Mouse (Mus musculus) heart, adult 18-20 months (tissue): ENCODE results near the gene Crebl2. TPM values are rescaled to one million over a fixed set of nuclear protein-coding genes. Genes with fewer than 3 reads are reported as not detected.

Experiments
- DNase-seq, 2 experiments: peaks; one replicate each; pipeline ENCODE4 v3.0.0; 2021 to 2022; ENCODE audit warnings: mixed read lengths in 1 of 2
- total RNA-seq, 2 experiments: library from RNA; stranded (reverse); gene quantifications; 2 replicates each; pipeline ENCODE4 v1.2.3; 2021

Gene Crebl2
- total RNA-seq, 2 experiments from 2014 or later = 13.3 to 15.7 TPM

DNA sequence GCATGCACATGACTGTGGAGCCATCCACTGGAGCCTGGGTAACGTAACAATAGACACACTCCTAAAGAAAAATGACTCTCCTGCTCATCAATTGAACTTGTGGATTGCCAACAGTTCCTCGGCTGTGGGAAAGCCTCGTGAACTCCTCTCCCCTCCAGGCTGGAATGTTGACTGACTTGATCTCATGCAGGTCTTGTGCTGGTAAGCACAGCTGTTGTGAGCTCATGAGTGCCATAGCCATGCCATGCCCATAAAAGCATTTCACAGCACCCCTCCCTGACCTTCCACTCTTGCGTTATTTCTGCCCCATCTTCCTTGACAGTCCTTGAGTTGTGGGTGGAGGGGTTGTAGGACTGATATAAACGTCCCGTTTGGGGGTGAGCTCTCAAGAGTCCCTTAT, 9.5 kb upstream of the Crebl2 start:
- no peak for DNase-seq

DNA sequence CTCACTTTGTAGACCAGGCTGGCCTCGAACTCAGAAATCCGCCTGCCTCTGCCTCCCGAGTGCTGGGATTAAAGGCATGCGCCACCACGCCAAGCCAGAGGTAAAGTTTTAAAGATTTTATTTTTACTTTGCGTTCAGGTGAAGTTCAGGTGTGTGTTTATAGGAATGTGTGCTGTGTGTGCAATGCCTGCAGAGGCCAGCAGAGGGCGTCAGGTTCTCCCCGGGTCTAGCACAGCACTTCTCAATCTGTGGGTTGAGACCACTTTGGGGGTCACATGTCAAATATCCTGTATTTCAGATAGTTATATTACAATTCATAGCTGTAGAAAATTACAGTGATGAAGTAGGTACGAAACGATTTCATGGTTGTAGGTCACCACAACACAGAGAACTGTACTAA, 7.1 kb upstream of the Crebl2 start:
- no peak for DNase-seq

DNA sequence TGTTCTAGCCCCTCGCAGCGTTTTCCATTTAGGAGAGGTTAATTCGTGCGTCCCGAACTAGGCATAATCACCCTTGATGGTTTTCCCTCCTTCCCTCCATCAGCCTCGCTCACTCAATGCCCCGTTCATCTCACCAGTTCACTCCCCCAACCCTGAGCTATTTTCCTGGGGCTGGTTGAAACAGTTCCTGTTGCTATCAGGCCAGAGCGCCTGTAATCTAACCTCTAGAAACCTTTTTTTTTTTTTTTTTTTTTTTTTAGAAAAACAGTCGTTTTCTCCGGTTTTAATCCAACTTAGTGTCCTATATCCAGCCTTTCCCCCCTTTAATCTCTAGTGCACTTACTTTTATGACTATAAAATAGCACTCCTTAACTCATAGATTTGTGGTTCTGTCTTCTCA, 822 bp downstream of the Crebl2 start:
- DNase-seq = no peak

GRCm38 (mm10) chr6:134834585-134835251, 4.8 kb downstream of the Crebl2 start:
- DNase-seq = no peak

GRCm38 (mm10) chr6:134838111-134838510, 8.2 kb downstream of the Crebl2 start:
- DNase-seq = no peak

DNA sequence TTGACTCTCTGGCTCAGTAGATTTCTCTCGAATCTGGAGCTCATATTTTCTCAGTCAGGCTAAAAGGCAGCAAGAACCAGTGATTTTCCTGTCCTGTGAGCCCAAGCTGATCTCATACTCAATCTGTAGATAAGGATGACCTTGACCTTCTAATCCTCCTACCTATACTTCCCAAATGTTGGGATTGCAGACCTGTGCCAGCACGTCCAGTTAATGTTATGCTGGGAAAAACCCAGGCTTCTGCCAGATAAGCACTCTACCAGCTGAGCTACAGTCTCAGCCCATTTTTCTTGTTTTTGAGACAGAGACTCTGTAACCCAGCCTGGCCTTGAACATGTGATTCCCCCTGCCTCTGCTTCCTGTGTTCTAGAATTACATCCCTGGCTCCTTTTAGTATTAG, 10.4 kb downstream of the Crebl2 start:
- DNase-seq = no peak

GRCm38 (mm10) chr6:134845726-134846125, 15.8 kb downstream of the Crebl2 start:
- no peak for DNase-seq

DNA sequence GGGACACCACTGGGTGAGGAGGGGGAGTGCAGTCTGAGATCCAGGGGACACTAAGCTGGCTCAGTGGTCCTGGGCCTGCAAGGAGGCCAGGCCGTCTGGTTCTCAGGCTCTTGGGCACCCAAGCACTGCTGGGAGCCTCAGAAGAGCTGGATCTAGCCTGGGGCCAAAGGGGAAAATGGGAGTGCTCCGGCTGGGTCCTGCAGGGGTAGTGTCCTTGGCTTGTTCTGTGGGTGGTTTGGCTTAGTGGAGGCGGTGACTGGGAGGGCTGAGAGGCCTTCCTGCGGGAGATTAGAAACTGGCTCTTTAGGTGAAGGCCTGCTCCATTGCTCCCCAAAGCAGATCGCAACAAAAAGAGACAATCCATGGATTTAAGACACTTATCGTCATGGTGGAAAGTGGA, 16.4 kb downstream of the Crebl2 start:
- no peak for DNase-seq

- no peak for DNase-seq
Measured at GRCm38 (mm10) chr6:134847550-134847949, 17.6 kb downstream of the Crebl2 start.

DNA sequence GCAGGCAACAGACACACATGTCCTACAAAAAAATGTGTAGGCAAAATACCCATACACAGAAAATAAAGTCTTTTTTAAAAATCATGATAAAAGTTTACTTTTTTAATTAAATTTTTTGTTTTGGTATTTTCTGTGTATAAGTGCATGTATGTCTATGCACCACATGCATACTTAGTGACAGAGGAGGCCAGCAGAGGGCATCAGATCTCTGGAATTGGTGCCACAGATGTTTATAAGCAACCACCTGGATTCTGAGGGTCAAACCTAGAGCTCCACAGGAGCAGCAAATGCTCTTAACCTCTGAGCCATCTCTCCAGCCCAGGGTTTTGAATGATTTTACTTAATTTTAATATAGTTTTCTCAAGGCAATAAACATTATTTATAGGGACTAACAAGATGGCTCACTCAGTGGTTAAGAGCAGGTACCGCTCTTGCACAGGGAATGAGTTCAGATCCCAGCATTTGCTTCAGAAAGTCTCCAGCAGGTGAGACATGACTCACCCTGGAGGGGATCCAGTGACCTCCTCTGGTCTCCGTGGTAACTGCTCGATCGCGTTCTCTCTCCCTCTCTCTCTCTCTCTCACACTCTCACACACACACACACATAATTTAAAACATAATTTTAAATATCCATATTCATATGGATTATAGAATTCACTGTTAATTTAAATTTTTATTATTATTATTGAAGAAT, 18.4 kb downstream of the Crebl2 start:
- DNase-seq = no peak

- DNase-seq = no peak
Measured at GRCm38 (mm10) chr6:134849461-134849860, 19.5 kb downstream of the Crebl2 start.

GRCm38 (mm10) chr6:134849985-134850384, 20.0 kb downstream of the Crebl2 start:
- DNase-seq = no peak

DNA sequence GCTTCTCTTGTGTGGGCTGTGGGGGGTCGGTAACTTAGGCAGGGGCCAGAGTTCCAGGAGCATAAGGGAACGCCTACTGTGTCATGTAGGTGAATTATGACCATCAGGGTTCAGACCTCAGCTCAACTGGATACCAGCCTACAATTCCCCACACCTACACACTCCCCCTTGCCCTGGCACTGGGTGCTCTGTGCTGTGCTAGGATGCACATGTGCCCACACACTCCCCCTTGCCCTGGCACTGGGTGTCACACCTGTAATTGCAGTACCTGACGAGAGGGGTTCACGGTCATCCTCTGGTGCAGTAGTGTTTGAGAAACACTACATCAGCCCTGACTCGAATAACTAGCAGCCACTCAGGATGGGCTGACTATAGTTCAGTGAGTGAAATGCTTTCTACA, 24.8 kb downstream of the Crebl2 start:
- no peak for DNase-seq

GRCm38 (mm10) chr6:134855926-134856325, 26.0 kb downstream of the Crebl2 start:
- no peak for DNase-seq

- no peak for DNase-seq
Measured at GRCm38 (mm10) chr6:134859021-134859420, 29.1 kb downstream of the Crebl2 start.

DNA sequence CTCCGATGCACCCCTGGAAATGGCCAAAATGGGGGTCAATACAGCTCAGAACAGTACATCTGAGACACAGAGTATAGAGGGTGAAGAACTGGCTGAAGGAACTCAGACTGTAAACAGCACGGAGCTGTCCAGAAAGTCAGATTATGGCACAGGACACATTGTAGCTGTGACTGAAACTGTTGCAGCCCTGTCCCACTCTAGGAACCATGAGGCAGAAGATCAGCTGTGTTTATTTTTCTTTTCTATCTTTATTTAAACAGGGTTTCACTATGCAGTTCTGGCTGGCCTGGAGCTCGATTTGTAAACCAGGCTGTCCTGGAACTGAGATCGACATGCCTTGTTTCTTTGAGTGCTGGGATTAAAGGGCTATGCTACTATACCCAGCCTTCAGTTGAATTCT, 30.3 kb downstream of the Crebl2 start:
- no peak for DNase-seq

DNA sequence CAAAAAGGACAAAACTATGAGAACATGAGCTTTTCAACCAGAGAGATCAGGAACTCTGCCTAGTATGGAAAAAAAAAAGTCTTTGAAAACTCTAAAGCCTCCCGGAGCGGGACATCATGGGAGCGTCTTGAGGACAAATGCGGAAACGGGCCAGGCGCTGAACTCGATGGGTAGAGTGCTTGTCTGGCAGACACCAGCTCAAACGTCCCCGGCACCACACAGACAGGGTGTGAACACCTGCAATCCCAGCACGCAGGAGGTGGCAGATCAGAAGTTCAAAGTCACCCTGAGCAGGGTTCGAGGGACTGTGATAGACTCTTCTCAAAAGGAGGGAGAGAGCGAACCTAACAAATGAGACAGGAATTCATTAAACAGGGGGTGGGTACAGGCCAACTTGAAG, 31.4 kb downstream of the Crebl2 start:
- no peak for DNase-seq

DNA sequence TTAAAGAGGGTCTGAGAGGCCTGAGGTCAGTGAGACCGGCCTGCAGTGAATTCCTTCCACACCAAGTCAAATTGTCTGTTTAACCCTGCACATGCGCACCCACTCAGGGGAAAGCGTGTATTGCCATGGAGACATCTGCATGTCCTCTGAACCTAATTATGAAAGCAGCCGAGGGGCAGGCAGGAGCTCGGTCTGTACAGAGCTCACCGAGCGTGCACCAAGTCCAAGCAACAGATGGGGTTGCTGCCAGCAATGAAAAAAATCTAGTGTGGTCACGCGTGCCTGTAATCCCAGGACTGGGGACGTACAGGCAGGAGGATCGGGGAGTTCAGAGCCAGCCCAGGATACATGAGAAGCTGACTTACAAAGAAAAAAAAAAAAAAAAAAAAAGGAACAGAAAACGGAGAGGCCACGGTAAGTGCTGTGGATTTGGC, 32.7 kb downstream of the Crebl2 start:
- DNase-seq = peak; percentile 9 to 18

- peak; percentile 88 to 98 for DNase-seq
Measured at GRCm38 (mm10) chr6:134863146-134863545, 33.2 kb downstream of the Crebl2 start.

- DNase-seq = no peak
Measured at GRCm38 (mm10) chr6:134866113-134866512, 36.2 kb downstream of the Crebl2 start.

DNA sequence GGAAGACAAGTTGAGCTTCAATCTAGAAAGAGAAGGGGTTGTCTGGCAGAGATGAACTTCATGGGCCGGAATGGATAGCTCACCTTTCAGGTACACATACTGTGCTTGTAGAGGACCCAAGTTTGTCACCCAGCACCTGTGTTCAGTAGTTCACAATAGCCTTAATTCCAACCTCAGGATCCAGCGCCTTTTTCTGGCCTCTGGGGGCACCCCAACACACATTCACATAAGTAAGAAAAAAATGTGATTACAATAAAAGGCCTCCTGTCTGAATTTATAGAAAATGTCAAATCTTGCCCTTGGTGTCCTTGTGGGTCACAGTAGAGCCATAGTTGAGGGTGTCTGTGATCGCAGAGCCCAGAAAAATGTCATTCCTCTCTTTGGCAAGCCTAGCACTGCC, 37.4 kb downstream of the Crebl2 start:
- no peak for DNase-seq

DNA sequence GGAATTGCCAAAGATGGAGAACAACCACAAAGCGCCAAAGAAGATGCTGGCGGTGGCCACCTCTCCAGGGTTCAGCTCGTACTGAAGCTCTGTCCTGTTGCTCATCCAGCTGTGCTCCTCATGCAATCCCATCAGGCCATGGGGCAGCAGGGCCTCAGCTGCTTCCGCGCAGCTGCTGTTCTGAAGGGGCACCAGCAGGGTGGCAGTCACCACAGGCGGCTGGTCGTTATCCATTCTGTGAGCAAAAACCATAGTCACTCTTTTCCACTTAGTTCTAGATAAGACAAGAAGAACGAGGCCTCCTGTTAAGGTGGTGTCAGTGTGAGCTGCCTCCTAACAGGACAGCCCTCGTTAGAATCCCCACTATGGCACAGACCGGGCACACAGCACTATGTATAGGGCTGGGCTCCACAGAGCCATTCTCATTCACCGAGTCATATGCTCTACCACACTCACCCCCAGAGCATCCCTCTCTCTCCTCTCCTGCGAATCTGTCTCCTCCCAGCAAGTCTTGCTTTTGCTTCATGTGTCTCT, 40.3 kb downstream of the Crebl2 start:
- no peak for DNase-seq

DNA sequence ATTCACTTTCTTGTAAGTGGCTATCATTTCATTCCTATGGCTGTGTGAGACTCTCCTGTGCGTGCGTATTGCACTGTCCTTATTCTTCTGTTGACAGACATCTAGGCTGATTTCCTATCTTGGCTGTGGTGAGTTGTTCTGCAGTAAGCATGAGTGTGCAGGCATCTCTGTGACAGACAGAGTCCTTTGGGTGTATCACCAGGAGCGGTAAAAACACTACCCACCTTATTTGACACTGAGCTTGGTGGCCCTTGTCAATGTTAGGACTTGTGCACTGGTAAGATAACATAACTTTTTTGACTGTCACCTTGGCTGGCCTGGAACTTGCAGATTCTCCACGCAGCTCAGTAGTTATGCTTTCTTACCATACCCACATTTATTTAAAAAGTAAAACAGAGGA, 40.9 kb downstream of the Crebl2 start:
- DNase-seq = no peak

DNA sequence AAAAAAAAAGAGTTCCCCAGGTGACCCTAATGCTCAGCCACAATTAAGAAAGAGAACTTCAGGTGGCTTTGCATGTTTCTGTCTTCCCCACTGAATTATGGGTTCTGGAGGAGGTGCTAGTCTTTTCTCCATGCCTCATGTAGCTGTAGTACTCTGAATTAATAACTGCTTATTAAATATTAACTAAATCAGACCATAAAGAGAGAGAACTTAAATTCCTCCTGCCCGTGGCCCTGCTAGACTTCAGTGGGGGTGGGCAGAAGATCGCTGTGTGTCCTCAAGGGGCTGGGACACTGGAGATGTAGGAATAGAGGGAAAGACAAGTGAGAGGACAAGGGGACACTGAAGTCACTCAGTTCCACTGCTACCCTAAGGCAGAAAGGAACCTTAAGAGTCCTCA, 42.3 kb downstream of the Crebl2 start:
- DNase-seq = no peak
